Mouse (Mus musculus) lung, postnatal 10 days (tissue): ENCODE data around the gene Vwa1.

Source experiments
- DNase-seq: peaks from one replicate; pipeline ENCODE4 v3.0.0; 2021

The Vwa1 gene

GRCm38 (mm10) chr4:155779498-155779897 is 5.0 kb upstream of the Vwa1 start:
- no peak for DNase-seq

GRCm38 (mm10) chr4:155777816-155778215 is 3.3 kb upstream of the Vwa1 start:
- peak; percentile 39 for DNase-seq

GRCm38 (mm10) chr4:155776704-155777335 is 2.3 kb upstream of the Vwa1 start:
- no peak for DNase-seq

- peak; percentile 44 for DNase-seq
Measured at GRCm38 (mm10) chr4:155775855-155776254, 1.4 kb upstream of the Vwa1 start.

GRCm38 (mm10) chr4:155774971-155775740 is 658 bp upstream of the Vwa1 start:
- peak; percentile 81 for DNase-seq

GRCm38 (mm10) chr4:155773335-155774078 is 991 bp downstream of the Vwa1 start:
- DNase-seq: no peak

GRCm38 (mm10) chr4:155772786-155773185 is 1.7 kb downstream of the Vwa1 start:
- no peak for DNase-seq

GRCm38 (mm10) chr4:155771706-155772105 is 2.8 kb downstream of the Vwa1 start:
- DNase-seq: no peak

GRCm38 (mm10) chr4:155770626-155771025 is 3.9 kb downstream of the Vwa1 start:
- DNase-seq: no peak

- DNase-seq: peak; percentile 93
Measured at GRCm38 (mm10) chr4:155769880-155770512, 4.5 kb downstream of the Vwa1 start.

- DNase-seq: no peak
Measured at GRCm38 (mm10) chr4:155769496-155769879, 5.0 kb downstream of the Vwa1 start.

GRCm38 (mm10) chr4:155762357-155762756 is 12.1 kb downstream of the Vwa1 start:
- no peak for DNase-seq

- no peak for DNase-seq
Measured at GRCm38 (mm10) chr4:155761356-155762099, 13.0 kb downstream of the Vwa1 start.

GRCm38 (mm10) chr4:155760613-155761355 is 13.7 kb downstream of the Vwa1 start, which contains the start of gene Atad3a:
TSS of gene Atad3a (minus strand) at chr4:155761093.
- DNase-seq: peak; percentile 98

- peak; percentile 44 for DNase-seq
Measured at GRCm38 (mm10) chr4:155759862-155760612, 14.5 kb downstream of the Vwa1 start.

- no peak for DNase-seq
Measured at GRCm38 (mm10) chr4:155757011-155757410, 17.5 kb downstream of the Vwa1 start.

GRCm38 (mm10) chr4:155746575-155747490 is 27.7 kb downstream of the Vwa1 start:
- no peak for DNase-seq

- no peak for DNase-seq
Measured at GRCm38 (mm10) chr4:155746036-155746548, 28.4 kb downstream of the Vwa1 start.

GRCm38 (mm10) chr4:155745136-155745535 is 29.4 kb downstream of the Vwa1 start:
- DNase-seq: no peak

GRCm38 (mm10) chr4:155744474-155744873 is 30.0 kb downstream of the Vwa1 start:
- no peak for DNase-seq
